Mouse (Mus musculus) cortical plate, adult 2 months (tissue): ENCODE measurements around the gene Trem1.

ENCODE experiments used
- CTCF ChIP-seq: fragments of 200-500 bp; IDR thresholded peaks from 2 replicates; pipeline ENCODE4 v1.5.1; 2011; ENCODE audit warnings: mild to moderate bottlenecking, control low read depth, low read length; ENCODE audit not compliant: insufficient read depth; ENCODE audit errors: extremely low read depth
- POLR2A ChIP-seq: fragments of 200-500 bp; IDR thresholded peaks from 2 replicates; pipeline ENCODE4 v1.6.1; 2011; ENCODE audit warnings: mild to moderate bottlenecking, low read length, control low read depth; ENCODE audit not compliant: insufficient read depth; ENCODE audit errors: extremely low read depth

DNA sequence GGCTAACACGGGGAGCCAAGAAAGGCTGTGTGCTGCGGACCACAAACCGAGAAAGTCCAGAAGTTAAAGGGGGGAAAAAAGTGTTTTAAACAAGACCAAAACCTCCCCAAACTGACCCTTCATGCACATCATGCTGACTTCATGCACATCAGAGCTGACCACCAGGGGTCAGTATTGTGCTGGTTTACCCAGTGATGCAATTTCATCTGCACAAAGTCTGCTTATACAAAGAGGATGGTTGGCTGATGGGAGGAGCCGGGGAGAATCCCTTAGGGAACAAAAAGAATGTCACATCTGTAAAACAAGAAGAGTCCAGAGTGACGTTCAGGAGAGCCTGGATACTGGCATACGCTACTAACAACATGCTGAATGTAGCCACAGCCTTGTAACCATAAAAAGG is 42.3 kb downstream of the Trem1 start:
- TF ChIP-seq CTCF (peak; percentile 89), POLR2A (no peak)
